18 mouse cellular contexts compared by ENCODE assay signal in genomic region chr17:56418304-56418703, GRCm38 (mm10). TPM values are rescaled to one million over a fixed set of nuclear protein-coding genes. Genes with fewer than 3 reads are reported as not detected.
DNase-seq lines count a peak whose midpoint lies in the region; ATAC-seq and TF ChIP-seq lines count a peak whose summit lies in the region.
"Had no signal": no experiment of that assay in that cellular context is flagged by ENCODE, and none has a peak within 500 bp of the region (broad histone marks: within the 10 kb centered on the region; RNA-seq: fewer than 3 reads in every experiment).

No protein-coding gene starts in this region.

- TF ChIP-seq POLR2A in bone marrow macrophage, adult 2 months (IDR thresholded peaks at IDR 0.05; ENCODE audit: borderline replicate concordance, low read depth, low read length) = no peak

- ATAC-seq in hindbrain, embryonic 14.5 days (ENCODE audit: low FRiP score) = peak; percentile 18; the same call in 1 of the 2 replicates
- peak; percentile 9; the same call in 1 of the 2 replicates for ATAC-seq in neural tube, embryonic 13.5 days (ENCODE audit: low read depth)
- ATAC-seq in neural tube, embryonic 15.5 days (ENCODE audit: low FRiP score) = no peak
- ATAC-seq: intestine, postnatal 0 days; liver, postnatal 0 days had no signal

- no peak overlapping the region for H3K4me2 ChIP-seq in hindbrain, embryonic 14.5 days (replicated peaks)
- H3K4me2 ChIP-seq in neural tube, embryonic 13.5 days = no peak overlapping the region
- H3K4me2 ChIP-seq in neural tube, embryonic 15.5 days = no peak overlapping the region
- H3K4me2 ChIP-seq: embryonic facial prominence, embryonic 13.5 days; limb, embryonic 13.5 days had no signal

- H3K27me3 ChIP-seq in hindbrain, embryonic 14.5 days (ENCODE audit: control insufficient read depth, insufficient read depth, low read length) = no peaks in the 10 kb centered on the region
- H3K27me3 ChIP-seq in hindbrain, embryonic 10.5 days (ENCODE audit: insufficient read depth, poor library complexity, severe bottlenecking) = no peaks in the 10 kb centered on the region
- no peaks in the 10 kb centered on the region for H3K27me3 ChIP-seq in neural tube, embryonic 13.5 days
- H3K27me3 ChIP-seq in neural tube, embryonic 15.5 days (replicated peaks) = no peaks in the 10 kb centered on the region
- H3K27me3 ChIP-seq: embryonic facial prominence, embryonic 13.5 days; limb, embryonic 13.5 days had no signal

- WGBS in hindbrain, embryonic 14.5 days = 72% methylated on average over 12 of the region's 12 CpGs
- WGBS in hindbrain, embryonic 10.5 days = 88% methylated on average over 12 of the region's 12 CpGs
- 74% methylated on average over 12 of the region's 12 CpGs for WGBS in neural tube, embryonic 13.5 days
- WGBS in neural tube, embryonic 15.5 days = 68% methylated on average over 12 of the region's 12 CpGs

- H3K4me1 ChIP-seq in hindbrain, embryonic 14.5 days (replicated peaks; ENCODE audit: control insufficient read depth, insufficient read depth, low read length) = no peaks in the 10 kb centered on the region
- H3K4me1 ChIP-seq in hindbrain, embryonic 10.5 days (replicated peaks) = no peaks in the 10 kb centered on the region
- H3K4me1 ChIP-seq in neural tube, embryonic 13.5 days (replicated peaks) = no peaks in the 10 kb centered on the region
- no peaks in the 10 kb centered on the region for H3K4me1 ChIP-seq in neural tube, embryonic 15.5 days
- peaks cover 9% of the 10 kb centered on the region for H3K4me1 ChIP-seq in bone marrow macrophage, adult 2 months (ENCODE audit: control insufficient read depth, insufficient read depth, low read length)
- H3K4me1 ChIP-seq: embryonic facial prominence, embryonic 13.5 days; forebrain, embryonic 10.5 days; limb, embryonic 13.5 days had no signal

- H3K27ac ChIP-seq in hindbrain, embryonic 14.5 days = no peak overlapping the region
- H3K27ac ChIP-seq in hindbrain, embryonic 10.5 days = no peak overlapping the region
- no peak overlapping the region for H3K27ac ChIP-seq in neural tube, embryonic 13.5 days (replicated peaks)
- no peak overlapping the region for H3K27ac ChIP-seq in neural tube, embryonic 15.5 days (replicated peaks)
- H3K27ac ChIP-seq in bone marrow macrophage, adult 2 months (ENCODE audit: insufficient read depth, low read depth, low read length) = peak overlapping the region; percentile 47
- H3K27ac ChIP-seq: embryonic facial prominence, embryonic 13.5 days; forebrain, embryonic 10.5 days; heart, adult 2 months; limb, embryonic 13.5 days had no signal

- TF ChIP-seq CTCF in bone marrow macrophage, adult 2 months (IDR thresholded peaks at IDR 0.05; ENCODE audit: low read depth, low read length) = no peak

- peaks cover 98% of the 10 kb centered on the region for H3K36me3 ChIP-seq in hindbrain, embryonic 14.5 days (replicated peaks; ENCODE audit: control insufficient read depth, insufficient read depth)
- peaks cover 98% of the 10 kb centered on the region for H3K36me3 ChIP-seq in hindbrain, embryonic 10.5 days
- H3K36me3 ChIP-seq in neural tube, embryonic 13.5 days = peaks cover 98% of the 10 kb centered on the region
- H3K36me3 ChIP-seq in neural tube, embryonic 15.5 days = peaks cover 97% of the 10 kb centered on the region

- H3K4me3 ChIP-seq in hindbrain, embryonic 14.5 days (replicated peaks; ENCODE audit: low read length) = no peak overlapping the region
- no peak overlapping the region for H3K4me3 ChIP-seq in hindbrain, embryonic 10.5 days
- no peak overlapping the region for H3K4me3 ChIP-seq in neural tube, embryonic 13.5 days
- no peak overlapping the region for H3K4me3 ChIP-seq in neural tube, embryonic 15.5 days (replicated peaks)
- H3K4me3 ChIP-seq in bone marrow macrophage, adult 2 months (ENCODE audit: insufficient read depth, low read length) = no peak overlapping the region
- H3K4me3 ChIP-seq: embryonic facial prominence, embryonic 13.5 days; forebrain, embryonic 10.5 days; heart, adult 2 months; limb, embryonic 13.5 days had no signal

- H3K9me3 ChIP-seq in hindbrain, embryonic 14.5 days (ENCODE audit: control insufficient read depth, low read length) = no peaks in the 10 kb centered on the region
- no peaks in the 10 kb centered on the region for H3K9me3 ChIP-seq in hindbrain, embryonic 10.5 days
- no peaks in the 10 kb centered on the region for H3K9me3 ChIP-seq in neural tube, embryonic 13.5 days
- H3K9me3 ChIP-seq in neural tube, embryonic 15.5 days (replicated peaks) = no peaks in the 10 kb centered on the region
- H3K9me3 ChIP-seq: embryonic facial prominence, embryonic 13.5 days; forebrain, embryonic 10.5 days; G1E; limb, embryonic 13.5 days had no signal

- no peak for DNase-seq in hindbrain, embryonic 14.5 days (ENCODE audit: low spot score)
- no peak for DNase-seq in hindbrain, embryonic 10.5 days (ENCODE audit: low spot score)
- DNase-seq in ovary, postnatal 36 days (ENCODE audit: low spot score) = peak; percentile 62
- DNase-seq in frontal cortex, postnatal 36 days (ENCODE audit: low spot score in 2 of 2) = no peak
- DNase-seq in kidney, adult 18-20 months = no peak
- DNase-seq: heart, adult 2 months; heart, postnatal 14 days; kidney, postnatal 25 days; liver, postnatal 0 days; thymus, adult 2 months had no signal

- H3K9ac ChIP-seq in hindbrain, embryonic 14.5 days = no peak overlapping the region
- H3K9ac ChIP-seq in neural tube, embryonic 13.5 days = no peak overlapping the region
- no peak overlapping the region for H3K9ac ChIP-seq in neural tube, embryonic 15.5 days (replicated peaks)
- H3K9ac ChIP-seq: embryonic facial prominence, embryonic 13.5 days; limb, embryonic 13.5 days; liver, postnatal 0 days had no signal

RNA-seq across cellular contexts. Expression of gene Ptprs, which starts 58.0 kb away (rescaled TPM):
- 272 and 276 TPM in 2 replicates for polyA plus RNA-seq in hindbrain, embryonic 14.5 days (2014; fragmentation: Nextera tagmentation; extraction: Ambion mirVana)
- 109 and 172 TPM in 2 replicates for polyA plus RNA-seq in hindbrain, embryonic 10.5 days (2016; fragmentation: Nextera tagmentation; extraction: Ambion mirVana)
- polyA plus RNA-seq in neural tube, embryonic 13.5 days (2015; fragmentation: Nextera tagmentation; extraction: Ambion mirVana) = 251 and 260 TPM in 2 replicates
- polyA plus RNA-seq in neural tube, embryonic 15.5 days (2015; fragmentation: Nextera tagmentation; extraction: Ambion mirVana) = 206 and 247 TPM in 2 replicates
- polyA plus RNA-seq in bone marrow macrophage, adult 2 months (2012; ENCODE audit: insufficient read depth, insufficient read length, missing spikeins) = 75.2 and 77.2 TPM in 2 replicates
